Mouse (Mus musculus) lung, postnatal 0 days (tissue): Measurements from ENCODE around the gene Clybl. TPM values are rescaled to one million over a fixed set of nuclear protein-coding genes. Genes with fewer than 3 reads are reported as not detected.

ENCODE experiments used
- ATAC-seq: fragments of 200-750 bp; cut with Nextera tagmentation; 2 replicates; pipeline ENCODE4 v1.8.0; 2017; ENCODE audit warnings: moderate library complexity
- DNase-seq: peaks from one replicate; pipeline ENCODE4 v3.0.0-alpha.2; 2016; ENCODE audit warnings: low spot score
- H3K27ac ChIP-seq: fragments of 300-500 bp; sonication (generic); 2 replicates; pipeline ENCODE4 v1.5.1; 2014; ENCODE audit warnings: antibody characterized with exemption, mild to moderate bottlenecking, low read length, mixed read lengths
- H3K27me3 ChIP-seq: fragments of 300-500 bp; sonication (generic); replicated peaks from 2 replicates; pipeline ENCODE4 v1.6.1; 2014; ENCODE audit warnings: low read length, mixed read lengths; ENCODE audit not compliant: insufficient read depth
- H3K36me3 ChIP-seq: fragments of 300-500 bp; sonication (generic); 2 replicates; pipeline ENCODE4 v1.6.1; 2014; ENCODE audit warnings: low read length, mixed read lengths; ENCODE audit not compliant: insufficient read depth
- H3K4me1 ChIP-seq: fragments of 300-500 bp; sonication (generic); 2 replicates; pipeline ENCODE4 v1.6.1; 2014; ENCODE audit warnings: antibody characterized with exemption, low read depth, low read length, mixed read lengths; ENCODE audit not compliant: insufficient read depth
- H3K4me2 ChIP-seq: fragments of 300-500 bp; sonication (generic); replicated peaks from 2 replicates; pipeline ENCODE4 v1.6.1; 2014; ENCODE audit warnings: low read depth, mild to moderate bottlenecking, low read length, moderate library complexity, mixed read lengths
- H3K4me3 ChIP-seq: fragments of 300-500 bp; sonication (generic); 2 replicates; pipeline ENCODE4 v1.5.1; 2014; ENCODE audit warnings: low read depth, low read length
- H3K9ac ChIP-seq: fragments of 300-500 bp; sonication (generic); replicated peaks from 2 replicates; pipeline ENCODE4 v1.6.1; 2014; ENCODE audit warnings: low read depth, mild to moderate bottlenecking
- H3K9me3 ChIP-seq: fragments of 300-500 bp; sonication (generic); 2 replicates; pipeline ENCODE4 v1.6.1; 2016; ENCODE audit warnings: low read length, mixed read lengths
- CTCF ChIP-seq: IDR thresholded peaks from 2 replicates; pipeline ENCODE4 v1.5.1; 2016; ENCODE audit warnings: antibody characterized with exemption, mild to moderate bottlenecking
- EP300 ChIP-seq: IDR thresholded peaks from 2 replicates; pipeline ENCODE4 v1.6.1; 2016; ENCODE audit warnings: antibody characterized with exemption, mild to moderate bottlenecking, control low read depth
- WGBS: fragments of 180-500 bp; shearing (Covaris S2); extraction: QIAGEN DNeasy Blood & Tissue Kit; methylation state at CpG from one replicate; pipeline ENCODE4 v1.1.7; 2014; 5-methylcytosine and 5-hydroxymethylcytosine counted together
- polyA plus RNA-seq: library from polyadenylated mRNA; unstranded; fragments of >200 nt; fragmentation: Nextera tagmentation; extraction: Ambion mirVana; gene quantifications from 2 replicates; pipeline ENCODE4 v1.2.1, GENCODE M21; 2015

The Clybl gene
- polyA plus RNA-seq, 1 experiment from 2014 or later: 9.2 TPM

GRCm38 (mm10) chr14:122357316-122357715, 175.8 kb downstream of the Clybl start:
- no peaks in the 10 kb centered on the region for H3K4me1 ChIP-seq
- 73% methylated on average over 4 of the region's 4 CpGs for WGBS
- ATAC-seq (no peak), DNase-seq (no peak)
- H3K36me3 ChIP-seq: no peaks in the 10 kb centered on the region
- H3K4me2 ChIP-seq: no peak overlapping the region
- no peak for TF ChIP-seq CTCF
- no peak for TF ChIP-seq EP300
- H3K9ac ChIP-seq: no peak overlapping the region
- no peak overlapping the region for H3K27ac ChIP-seq
- no peaks in the 10 kb centered on the region for H3K27me3 ChIP-seq
- no peaks in the 10 kb centered on the region for H3K9me3 ChIP-seq
- no peak overlapping the region for H3K4me3 ChIP-seq

- no peak overlapping the region for H3K9ac ChIP-seq
- H3K4me3 ChIP-seq: no peak overlapping the region
- ATAC-seq: no peak
- WGBS: 82% methylated on average over 3 of the region's 3 CpGs
- H3K36me3 ChIP-seq: no peaks in the 10 kb centered on the region
- H3K27me3 ChIP-seq: no peaks in the 10 kb centered on the region
- no peak overlapping the region for H3K27ac ChIP-seq
- H3K9me3 ChIP-seq: no peaks in the 10 kb centered on the region
- H3K4me2 ChIP-seq: no peak overlapping the region
- TF ChIP-seq CTCF (no peak), EP300 (no peak)
- H3K4me1 ChIP-seq: no peaks in the 10 kb centered on the region
- DNase-seq: no peak
Observed at GRCm38 (mm10) chr14:122358592-122358991, 177.1 kb downstream of the Clybl start.

GRCm38 (mm10) chr14:122359136-122359905, 177.8 kb downstream of the Clybl start:
- no peak overlapping the region for H3K27ac ChIP-seq
- no peak for DNase-seq
- no peaks in the 10 kb centered on the region for H3K4me1 ChIP-seq
- no peak overlapping the region for H3K4me2 ChIP-seq
- 87% methylated on average over 23 of the region's 23 CpGs for WGBS
- H3K27me3 ChIP-seq: no peaks in the 10 kb centered on the region
- ATAC-seq: no peak
- TF ChIP-seq CTCF: no peak
- no peak for TF ChIP-seq EP300
- H3K4me3 ChIP-seq: no peak overlapping the region
- no peaks in the 10 kb centered on the region for H3K9me3 ChIP-seq
- H3K9ac ChIP-seq: no peak overlapping the region
- no peaks in the 10 kb centered on the region for H3K36me3 ChIP-seq

GRCm38 (mm10) chr14:122361807-122362206, 180.3 kb downstream of the Clybl start:
- 75% methylated on average over 9 of the region's 9 CpGs for WGBS
- Histone ChIP-seq H3K27ac (no peak overlapping the region), H3K9me3 (no peaks in the 10 kb centered on the region), H3K36me3 (no peaks in the 10 kb centered on the region), H3K9ac (no peak overlapping the region), H3K4me1 (no peaks in the 10 kb centered on the region), H3K4me3 (no peak overlapping the region), H3K4me2 (no peak overlapping the region), H3K27me3 (no peaks in the 10 kb centered on the region)
- no peak for DNase-seq
- TF ChIP-seq EP300: no peak
- TF ChIP-seq CTCF: no peak
- ATAC-seq: no peak

GRCm38 (mm10) chr14:122363156-122363555, 181.7 kb downstream of the Clybl start:
- no peak for ATAC-seq

GRCm38 (mm10) chr14:122364026-122364425, 182.5 kb downstream of the Clybl start:
- ATAC-seq: no peak

More at GRCm38 (mm10) chr14:122363156-122363555, 181.7 kb downstream of the Clybl start:
- no peak for TF ChIP-seq EP300
- no peak for TF ChIP-seq CTCF
- no peak overlapping the region for H3K4me2 ChIP-seq
- H3K9ac ChIP-seq: no peak overlapping the region
- no peaks in the 10 kb centered on the region for H3K4me1 ChIP-seq
- H3K4me3 ChIP-seq: no peak overlapping the region
- no peaks in the 10 kb centered on the region for H3K27me3 ChIP-seq
- H3K27ac ChIP-seq: no peak overlapping the region
- WGBS: 27% methylated on average over 6 of the region's 6 CpGs
- no peak for DNase-seq
- no peaks in the 10 kb centered on the region for H3K9me3 ChIP-seq
- H3K36me3 ChIP-seq: no peaks in the 10 kb centered on the region

More at GRCm38 (mm10) chr14:122364026-122364425, 182.5 kb downstream of the Clybl start:
- Histone ChIP-seq H3K9ac (no peak overlapping the region), H3K36me3 (no peaks in the 10 kb centered on the region), H3K27me3 (no peaks in the 10 kb centered on the region), H3K4me1 (no peaks in the 10 kb centered on the region), H3K27ac (no peak overlapping the region), H3K4me3 (no peak overlapping the region), H3K4me2 (no peak overlapping the region), H3K9me3 (no peaks in the 10 kb centered on the region)
- 95% methylated on average over 3 of the region's 3 CpGs for WGBS
- TF ChIP-seq EP300: no peak
- no peak for DNase-seq
